Mouse (Mus musculus): Measurements from ENCODE around the gene Olfr331.
"Not testable (repeated sequence)": the region's sequence is repeated elsewhere in the genome, so short reads cannot be mapped to it uniquely, and the experiment has no call there.

Gene Olfr331

GRCm38 (mm10) chr11:58502472-58502871, at the start of gene Olfr331:
Olfr331 (minus strand) TSS chr11:58502572.
- not testable (repeated sequence) for DNase-seq

- DNase-seq: no peak
Observed at GRCm38 (mm10) chr11:58546322-58546721, 44.0 kb upstream of the Olfr331 start, which contains the start of gene Olfr329-ps. Olfr329-ps (minus strand) TSS chr11:58546422.

- DNase-seq: not testable (repeated sequence)
Observed at GRCm38 (mm10) chr11:58534736-58535135, 32.4 kb upstream of the Olfr331 start, which contains the start of gene Olfr330. Olfr330 (minus strand) TSS chr11:58534836.

- DNase-seq: peak; percentile 4
Observed at GRCm38 (mm10) chr11:58519756-58520155, 17.4 kb upstream of the Olfr331 start.

- peak; percentile 53 for DNase-seq
Observed at GRCm38 (mm10) chr11:58518916-58519315, 16.5 kb upstream of the Olfr331 start.

GRCm38 (mm10) chr11:58509058-58509457, 6.7 kb upstream of the Olfr331 start:
- DNase-seq: not testable (repeated sequence)

GRCm38 (mm10) chr11:58499290-58499689, 3.1 kb downstream of the Olfr331 start:
- no peak for DNase-seq

GRCm38 (mm10) chr11:58498761-58499160, 3.6 kb downstream of the Olfr331 start:
- no peak for DNase-seq

GRCm38 (mm10) chr11:58492455-58492854, 9.9 kb downstream of the Olfr331 start, which contains the start of gene Olfr332:
Olfr332 (minus strand) TSS chr11:58492555.
- DNase-seq: no peak

GRCm38 (mm10) chr11:58462170-58462569, 40.2 kb downstream of the Olfr331 start, which contains the start of gene Olfr30:
Olfr30 (minus strand) TSS chr11:58462270.
- DNase-seq: no peak

GRCm38 (mm10) chr11:58453592-58453991, 48.8 kb downstream of the Olfr331 start:
- no peak for DNase-seq

GRCm38 (mm10) chr11:58452759-58453158, 49.6 kb downstream of the Olfr331 start, which contains the start of gene Lypd9:
Lypd9 (minus strand) TSS chr11:58452923.
- DNase-seq: no peak
